Comparison of ENCODE assay signal across 25 mouse cellular contexts in genomic region chr9:25265795-25266194, GRCm38 (mm10).
"Had no signal": no experiment of that assay in that cellular context is flagged by ENCODE, and none has a peak within 500 bp of the region (broad histone marks: within the 10 kb centered on the region; RNA-seq: fewer than 3 reads in every experiment).

No protein-coding gene starts in this region.

- DNase-seq: gastrocnemius, postnatal 14 days; gastrocnemius, postnatal 36 days; heart, adult 11 months; heart, adult 2 months; heart, postnatal 10 days; heart, postnatal 4 days; kidney, adult 18-20 months; kidney, adult 8-10 months; kidney, postnatal 10 days; kidney, postnatal 25 days; kidney, postnatal 4 days; layer of hippocampus, adult 9-11 months; layer of hippocampus, postnatal 36 days; liver had no signal

- H3K4me2 ChIP-seq: heart, embryonic 11.5 days; hindbrain, embryonic 12.5 days; hindbrain, embryonic 14.5 days; intestine, embryonic 15.5 days; limb, embryonic 12.5 days had no signal

- H3K4me3 ChIP-seq: heart, adult 2 months; hindbrain, embryonic 10.5 days; hindbrain, embryonic 12.5 days; intestine, embryonic 15.5 days; layer of hippocampus, adult 2 months; limb, embryonic 10.5 days; limb, embryonic 12.5 days had no signal

- H3K9ac ChIP-seq: hindbrain, embryonic 12.5 days; hindbrain, embryonic 14.5 days; intestine, embryonic 15.5 days; limb, embryonic 12.5 days had no signal

- H3K9me3 ChIP-seq: hindbrain, embryonic 10.5 days; hindbrain, embryonic 12.5 days; intestine, embryonic 15.5 days; limb, embryonic 10.5 days; limb, embryonic 12.5 days had no signal

- ATAC-seq: hindbrain, embryonic 16.5 days; inflammation-experienced regulatory T-cells, adult 6 months; intestine, embryonic 15.5 days; intestine, postnatal 0 days had no signal

- H3K27ac ChIP-seq: heart, adult 2 months; hindbrain, embryonic 10.5 days; hindbrain, embryonic 12.5 days; hindbrain, embryonic 14.5 days; intestine, embryonic 15.5 days; layer of hippocampus, adult 2 months; limb, embryonic 10.5 days; limb, embryonic 12.5 days had no signal

- H3K4me1 ChIP-seq: hindbrain, embryonic 10.5 days; hindbrain, embryonic 12.5 days; intestine, embryonic 15.5 days; limb, embryonic 10.5 days; limb, embryonic 12.5 days had no signal

- H3K27me3 ChIP-seq: hindbrain, embryonic 12.5 days; intestine, embryonic 15.5 days; limb, embryonic 12.5 days had no signal
